Mouse (Mus musculus) ES-Bruce4 (cell line): ENCODE data around the gene Dab1.

ENCODE experiments used
- CTCF ChIP-seq: IDR thresholded peaks from one replicate; pipeline ENCODE4 v1.8.1; 2011; ENCODE audit warnings: low read depth, low read length
- EP300 ChIP-seq: IDR thresholded peaks from 2 replicates; pipeline ENCODE4 v1.6.1; 2011; ENCODE audit warnings: low read depth, low read length; ENCODE audit not compliant: insufficient read depth
- POLR2A ChIP-seq: IDR thresholded peaks from one replicate; pipeline ENCODE4 v1.8.1; 2011; ENCODE audit warnings: low read length; ENCODE audit not compliant: insufficient read depth

DNA sequence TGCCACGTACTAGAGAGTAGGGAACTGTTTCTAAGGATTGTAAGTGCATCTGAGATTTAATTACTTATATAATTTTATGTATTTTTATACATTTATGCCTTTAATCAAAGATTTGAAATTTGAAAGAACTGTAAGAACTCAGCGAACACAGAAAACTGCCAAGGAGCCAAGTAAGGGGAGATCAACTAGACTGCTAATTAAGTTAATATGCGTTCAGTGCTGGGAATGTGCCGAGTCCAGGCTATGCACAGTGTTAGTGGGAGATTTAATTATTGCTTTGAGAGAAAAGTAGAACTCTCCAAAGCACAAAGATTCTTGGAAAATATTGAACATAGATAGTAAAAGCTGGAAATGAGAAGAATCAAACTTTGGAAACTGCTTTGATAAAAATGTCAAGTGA, 567.2 kb downstream of the Dab1 start:
- TF ChIP-seq CTCF (no peak), POLR2A (no peak), EP300 (no peak)
